Comparison of ENCODE assay signal across 8 mouse cellular contexts in the genomic region with DNA sequence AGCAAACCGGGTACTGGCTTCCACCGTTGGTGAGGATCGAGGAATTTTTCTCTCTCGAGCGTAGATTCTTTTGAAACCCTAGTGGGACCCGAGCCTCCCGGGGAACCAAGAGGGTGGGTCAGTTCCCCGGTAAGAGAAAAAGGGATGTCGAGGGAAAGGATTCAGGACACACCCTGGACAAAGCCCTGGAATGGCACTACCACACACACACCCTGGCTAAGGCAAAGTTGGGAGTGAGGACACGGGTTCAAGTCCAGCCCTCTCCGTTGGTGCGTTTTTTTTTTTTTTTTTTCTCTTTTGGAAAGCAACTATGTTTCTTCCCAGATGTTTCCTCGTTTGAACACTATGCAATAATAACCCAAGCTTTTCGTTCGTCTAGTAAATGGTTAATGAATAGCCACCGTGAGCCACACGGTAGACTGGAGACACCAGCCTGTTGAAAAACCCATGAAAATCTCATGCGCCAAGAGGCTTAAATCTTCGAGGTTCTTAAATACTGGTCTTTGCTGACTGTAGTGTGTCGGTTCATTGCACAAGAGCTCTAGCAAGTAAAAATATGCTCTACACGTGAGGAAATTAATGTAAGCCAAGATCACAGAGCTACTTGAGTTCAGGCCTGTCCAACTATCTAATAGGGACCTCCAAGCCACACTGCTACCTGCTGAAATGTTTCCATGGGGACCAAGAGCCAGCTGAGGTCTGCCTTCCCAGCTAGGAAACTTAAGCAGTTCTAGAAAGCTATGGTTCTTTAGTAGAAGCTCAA. TPM values are rescaled to one million over a fixed set of nuclear protein-coding genes. Genes with fewer than 3 reads are reported as not detected.
DNase-seq lines count a peak whose midpoint lies in the region; ATAC-seq lines count a peak whose summit lies in the region.

No protein-coding gene starts in this region.

- peak overlapping the region; percentile 90 for H3K9ac ChIP-seq in forebrain, embryonic 13.5 days
- H3K9ac ChIP-seq in liver, embryonic 15.5 days = peak overlapping the region; percentile 74

- H3K9me3 ChIP-seq in heart, embryonic 10.5 days = no peaks in the 10 kb centered on the region
- no peaks in the 10 kb centered on the region for H3K9me3 ChIP-seq in forebrain, embryonic 13.5 days (replicated peaks)
- no peaks in the 10 kb centered on the region for H3K9me3 ChIP-seq in liver, embryonic 15.5 days (replicated peaks)

- H3K27me3 ChIP-seq in heart, embryonic 10.5 days (ENCODE audit: insufficient read depth, poor library complexity, severe bottlenecking) = 0 out of 2 replicates have a peak, but pooled peaks cover 6% of the 10 kb centered on the region
- no peaks in the 10 kb centered on the region for H3K27me3 ChIP-seq in forebrain, embryonic 13.5 days
- H3K27me3 ChIP-seq in liver, embryonic 15.5 days = no peaks in the 10 kb centered on the region

- 32% methylated on average over 21 of the region's 21 CpGs for WGBS in heart, embryonic 10.5 days
- 29% methylated on average over 21 of the region's 21 CpGs for WGBS in forebrain, embryonic 13.5 days
- 25% methylated on average over 21 of the region's 21 CpGs for WGBS in liver, embryonic 15.5 days (ENCODE audit: insufficient replicate concordance)

- intact Hi-C loops in heart, postnatal 36 days (cut with DNase I) = no loop called here

- H3K4me3 ChIP-seq in heart, embryonic 10.5 days = peak overlapping the region; percentile 73
- H3K4me3 ChIP-seq in forebrain, embryonic 13.5 days = peak overlapping the region; percentile 62
- peak overlapping the region; percentile 78 for H3K4me3 ChIP-seq in liver, embryonic 15.5 days (replicated peaks)

- peak; percentile 25; the same call in 1 of the 2 replicates for ATAC-seq in forebrain, embryonic 13.5 days
- no peak for ATAC-seq in liver, embryonic 15.5 days (ENCODE audit: insufficient read depth)
- ATAC-seq in activated CD4-positive, CD25-positive, alpha-beta regulatory T cell, adult 4 months = no peak

- H3K4me1 ChIP-seq in heart, embryonic 10.5 days = peaks cover 28% of the 10 kb centered on the region
- H3K4me1 ChIP-seq in forebrain, embryonic 13.5 days = peaks cover 28% of the 10 kb centered on the region
- H3K4me1 ChIP-seq in liver, embryonic 15.5 days (replicated peaks) = peaks cover 30% of the 10 kb centered on the region

- H3K36me3 ChIP-seq in heart, embryonic 10.5 days = peaks cover 47% of the 10 kb centered on the region
- H3K36me3 ChIP-seq in forebrain, embryonic 13.5 days (ENCODE audit: poor library complexity, severe bottlenecking) = peaks cover 48% of the 10 kb centered on the region
- H3K36me3 ChIP-seq in liver, embryonic 15.5 days (replicated peaks) = peaks cover 32% of the 10 kb centered on the region

- no peak for DNase-seq in heart, embryonic 10.5 days (ENCODE audit: low spot score)
- no peak for DNase-seq in heart, postnatal 36 days
- peak; percentile 41 for DNase-seq in A20 (ENCODE audit: low read depth, low spot score)
- no peak for DNase-seq in cerebellum, adult 18-20 months
- DNase-seq in c-Kit-positive CD71-positive TER-119-positive erythroid progenitor cells, embryonic 14.5 days (ENCODE audit: low spot score) = no peak

- peak overlapping the region; percentile 97 for H3K27ac ChIP-seq in heart, embryonic 10.5 days
- peak overlapping the region; percentile 93 for H3K27ac ChIP-seq in forebrain, embryonic 13.5 days
- H3K27ac ChIP-seq in liver, embryonic 15.5 days (replicated peaks) = peak overlapping the region; percentile 93

- H3K4me2 ChIP-seq in forebrain, embryonic 13.5 days = peak overlapping the region; percentile 92
- H3K4me2 ChIP-seq in liver, embryonic 15.5 days = peak overlapping the region; percentile 94

RNA-seq across cellular contexts. Expression of gene Usb1, which starts 0.5 kb away (rescaled TPM):
- 31.5 and 33.0 TPM in 2 replicates for polyA plus RNA-seq in heart, embryonic 10.5 days (2016; fragmentation: Nextera tagmentation; extraction: Ambion mirVana)
- total RNA-seq in heart, postnatal 36 days (2021) = 10 to 100 TPM; 13.6 to 18.9 TPM
- polyA plus RNA-seq in forebrain, embryonic 13.5 days (2015; fragmentation: Nextera tagmentation; extraction: Ambion mirVana) = 43.7 and 45.8 TPM in 2 replicates
- polyA plus RNA-seq in liver, embryonic 15.5 days (2015; fragmentation: Nextera tagmentation; extraction: Ambion mirVana) = 11.4 and 11.7 TPM in 2 replicates
- polyA plus RNA-seq in activated CD4-positive, CD25-positive, alpha-beta regulatory T cell, adult 4 months (2017; shearing (Covaris generic)) = 10 to 100 TPM; 51.4 to 65.4 TPM

RNA-seq across cellular contexts. Expression of gene Zfp319, which starts 0.9 kb away (rescaled TPM):
- 7.5 TPM in 2 replicates for polyA plus RNA-seq in heart, embryonic 10.5 days (2016; fragmentation: Nextera tagmentation; extraction: Ambion mirVana)
- total RNA-seq in heart, postnatal 36 days (2021) = 1 to 10 TPM; 8.1 to 8.7 TPM
- polyA plus RNA-seq in forebrain, embryonic 13.5 days (2015; fragmentation: Nextera tagmentation; extraction: Ambion mirVana) = 15.3 and 16.0 TPM in 2 replicates
- polyA plus RNA-seq in liver, embryonic 15.5 days (2015; fragmentation: Nextera tagmentation; extraction: Ambion mirVana) = 0.89 and 1.2 TPM in 2 replicates
- polyA plus RNA-seq in activated CD4-positive, CD25-positive, alpha-beta regulatory T cell, adult 4 months (2017; shearing (Covaris generic)) = 1 to 10 TPM; 3.2 to 4.5 TPM

RNA-seq across cellular contexts. Expression of gene Mmp15, which starts 19.4 kb away (rescaled TPM):
- 30.9 and 50.2 TPM in 2 replicates for polyA plus RNA-seq in heart, embryonic 10.5 days (2016; fragmentation: Nextera tagmentation; extraction: Ambion mirVana)
- total RNA-seq in heart, postnatal 36 days (2021) = 10 to 100 TPM; 58.7 to 67.8 TPM
- polyA plus RNA-seq in forebrain, embryonic 13.5 days (2015; fragmentation: Nextera tagmentation; extraction: Ambion mirVana) = 10.9 and 11.2 TPM in 2 replicates
- polyA plus RNA-seq in liver, embryonic 15.5 days (2015; fragmentation: Nextera tagmentation; extraction: Ambion mirVana) = 1.1 and 1.2 TPM in 2 replicates
- polyA plus RNA-seq in activated CD4-positive, CD25-positive, alpha-beta regulatory T cell, adult 4 months (2017; shearing (Covaris generic)) = 1 to 10 TPM in 1 of 2 experiments, under 1 TPM in 1; 0.95 to 1.6 TPM

RNA-seq across cellular contexts. Expression of gene Tepp, which starts 22.3 kb away (rescaled TPM):
- polyA plus RNA-seq in heart, embryonic 10.5 days (2016; fragmentation: Nextera tagmentation; extraction: Ambion mirVana) = not detected in 2 replicates
- not detected for total RNA-seq in heart, postnatal 36 days (2021)
- polyA plus RNA-seq in forebrain, embryonic 13.5 days (2015; fragmentation: Nextera tagmentation; extraction: Ambion mirVana) = 0.39 and 1.1 TPM in 2 replicates
- polyA plus RNA-seq in liver, embryonic 15.5 days (2015; fragmentation: Nextera tagmentation; extraction: Ambion mirVana) = not detected in 2 replicates
- polyA plus RNA-seq in activated CD4-positive, CD25-positive, alpha-beta regulatory T cell, adult 4 months (2017; shearing (Covaris generic)) = not detected

RNA-seq across cellular contexts. Expression of gene Cngb1, which starts 26.2 kb away (rescaled TPM):
- polyA plus RNA-seq in heart, embryonic 10.5 days (2016; fragmentation: Nextera tagmentation; extraction: Ambion mirVana) = 0.17 TPM in 1 of 2 replicates, not detected in the other
- under 1 TPM; 0.64 to 0.98 TPM for total RNA-seq in heart, postnatal 36 days (2021)
- polyA plus RNA-seq in forebrain, embryonic 13.5 days (2015; fragmentation: Nextera tagmentation; extraction: Ambion mirVana) = 0.43 and 0.57 TPM in 2 replicates
- polyA plus RNA-seq in liver, embryonic 15.5 days (2015; fragmentation: Nextera tagmentation; extraction: Ambion mirVana) = 0.02 and 0.12 TPM in 2 replicates
- polyA plus RNA-seq in activated CD4-positive, CD25-positive, alpha-beta regulatory T cell, adult 4 months (2017; shearing (Covaris generic)) = under 1 TPM in 1 of 2 experiments, not detected in 1; 0.22 TPM
